Mouse (Mus musculus) bone marrow macrophage, adult 2 months (primary cell): ENCODE measurements at regions not wholly inside any gene's neighbourhood (a gene's known extent, or its start where the extent isn't known, plus 50 kb on each side); places are given as distances from the start of the nearest gene placed in this dataset.
A peak's percentile ranks its signal among the peaks of the same experiment; 100 is the strongest.

Source experiments
- H3K27ac ChIP-seq: 2 replicates; pipeline ENCODE4 v1.5.1; 2012; ENCODE audit warnings: low read depth, low read length; ENCODE audit not compliant: insufficient read depth
- H3K4me1 ChIP-seq: 2 replicates; pipeline ENCODE4 v1.6.1; 2012; ENCODE audit warnings: low read length; ENCODE audit not compliant: control insufficient read depth, insufficient read depth
- H3K4me3 ChIP-seq: 2 replicates; pipeline ENCODE4 v1.5.1; 2012; ENCODE audit warnings: mild to moderate bottlenecking, low read length, moderate library complexity; ENCODE audit not compliant: insufficient read depth
- CTCF ChIP-seq: IDR thresholded peaks from 2 replicates; pipeline ENCODE4 v1.5.1; 2012; ENCODE audit warnings: low read depth, mild to moderate bottlenecking, low read length, moderate library complexity
- POLR2A ChIP-seq: IDR thresholded peaks from 2 replicates; pipeline ENCODE4 v1.6.1; 2012; ENCODE audit warnings: mild to moderate bottlenecking, low read depth, low read length, borderline replicate concordance

GRCm38 (mm10) chr15:62328920-62329319 lies 1406.1 kb upstream of the A1bg start:
- H3K4me3 ChIP-seq, result no peak overlapping the region
- TF ChIP-seq POLR2A (no peak), CTCF (no peak)
- H3K27ac ChIP-seq, result no peak overlapping the region
- peaks cover 30% of the 10 kb centered on the region for H3K4me1 ChIP-seq

DNA sequence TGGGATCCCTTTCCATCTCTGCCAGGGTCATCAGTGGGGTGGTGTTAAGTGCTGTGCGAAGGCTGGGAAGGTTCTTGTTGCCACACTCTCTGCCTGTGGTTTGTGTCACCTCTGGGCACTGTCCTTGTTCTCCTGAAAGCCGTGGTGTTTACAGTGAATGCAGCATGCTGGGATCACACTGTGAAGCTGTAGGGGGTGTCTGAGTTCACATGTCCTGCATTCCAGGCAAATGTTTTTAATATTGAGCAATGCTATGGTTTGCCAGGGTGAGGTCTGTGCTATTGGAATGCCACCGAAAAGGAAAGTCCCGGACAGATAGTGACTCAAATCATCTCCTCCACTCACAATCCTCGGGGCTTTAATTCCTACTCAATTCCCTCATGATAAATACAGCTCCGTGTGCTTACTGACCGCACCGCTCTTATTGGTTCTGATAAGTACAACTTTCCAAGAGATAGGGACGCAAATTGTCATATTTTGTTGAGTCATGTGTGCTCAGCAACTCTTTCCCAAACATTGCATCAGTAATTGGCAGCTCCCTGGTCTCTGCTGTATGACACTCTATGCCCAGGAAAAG lies 1405.6 kb upstream of the A1bg start:
- Histone ChIP-seq H3K27ac (no peak overlapping the region), H3K4me3 (no peak overlapping the region), H3K4me1 (peaks cover 30% of the 10 kb centered on the region)
- TF ChIP-seq CTCF (no peak), POLR2A (no peak)

DNA sequence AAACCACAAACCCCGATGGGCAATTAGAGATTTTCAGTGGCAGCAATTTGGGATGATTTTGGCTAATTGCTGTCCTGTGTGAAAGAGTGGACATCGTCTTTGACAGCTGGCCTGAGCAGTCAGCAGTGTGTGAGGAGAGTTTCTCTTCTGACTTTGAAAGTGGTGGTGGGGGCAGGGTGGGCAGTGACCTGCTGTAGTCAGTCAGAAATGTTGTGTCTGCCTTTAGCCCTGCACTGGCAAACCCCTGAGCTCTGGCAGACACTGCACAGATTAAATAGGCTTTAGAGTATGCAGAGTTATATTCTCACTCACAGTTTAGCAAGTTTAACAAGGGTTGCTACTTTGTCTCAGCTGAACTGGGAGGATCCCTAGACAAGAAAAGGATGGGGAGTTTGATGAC lies 1404.7 kb upstream of the A1bg start:
- H3K4me1 ChIP-seq, result peaks cover 35% of the 10 kb centered on the region
- no peak for TF ChIP-seq CTCF
- TF ChIP-seq POLR2A, result no peak
- H3K27ac ChIP-seq, result no peak overlapping the region
- no peak overlapping the region for H3K4me3 ChIP-seq

DNA sequence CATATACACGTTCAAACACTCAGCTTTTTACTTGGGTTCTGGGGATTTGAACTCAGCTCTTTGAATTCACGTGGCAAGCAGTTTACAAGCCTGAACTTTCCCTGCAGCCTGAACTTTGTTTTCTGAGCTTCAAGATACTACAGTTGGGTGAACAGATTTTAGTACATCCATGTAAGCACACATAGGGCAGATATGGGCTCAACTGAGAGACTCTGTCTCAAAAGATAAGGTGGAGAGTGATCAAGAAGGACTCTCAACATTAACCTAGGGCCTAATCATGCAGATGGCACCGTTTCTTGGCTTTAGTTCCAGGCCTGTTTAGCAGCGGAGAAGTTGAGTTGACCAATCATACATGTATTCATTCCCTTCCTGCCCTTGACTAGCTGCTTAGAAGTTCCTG lies 1403.7 kb upstream of the A1bg start:
- peaks cover 45% of the 10 kb centered on the region for H3K4me1 ChIP-seq
- no peak for TF ChIP-seq POLR2A
- TF ChIP-seq CTCF, result no peak
- no peak overlapping the region for H3K27ac ChIP-seq
- no peak overlapping the region for H3K4me3 ChIP-seq

DNA sequence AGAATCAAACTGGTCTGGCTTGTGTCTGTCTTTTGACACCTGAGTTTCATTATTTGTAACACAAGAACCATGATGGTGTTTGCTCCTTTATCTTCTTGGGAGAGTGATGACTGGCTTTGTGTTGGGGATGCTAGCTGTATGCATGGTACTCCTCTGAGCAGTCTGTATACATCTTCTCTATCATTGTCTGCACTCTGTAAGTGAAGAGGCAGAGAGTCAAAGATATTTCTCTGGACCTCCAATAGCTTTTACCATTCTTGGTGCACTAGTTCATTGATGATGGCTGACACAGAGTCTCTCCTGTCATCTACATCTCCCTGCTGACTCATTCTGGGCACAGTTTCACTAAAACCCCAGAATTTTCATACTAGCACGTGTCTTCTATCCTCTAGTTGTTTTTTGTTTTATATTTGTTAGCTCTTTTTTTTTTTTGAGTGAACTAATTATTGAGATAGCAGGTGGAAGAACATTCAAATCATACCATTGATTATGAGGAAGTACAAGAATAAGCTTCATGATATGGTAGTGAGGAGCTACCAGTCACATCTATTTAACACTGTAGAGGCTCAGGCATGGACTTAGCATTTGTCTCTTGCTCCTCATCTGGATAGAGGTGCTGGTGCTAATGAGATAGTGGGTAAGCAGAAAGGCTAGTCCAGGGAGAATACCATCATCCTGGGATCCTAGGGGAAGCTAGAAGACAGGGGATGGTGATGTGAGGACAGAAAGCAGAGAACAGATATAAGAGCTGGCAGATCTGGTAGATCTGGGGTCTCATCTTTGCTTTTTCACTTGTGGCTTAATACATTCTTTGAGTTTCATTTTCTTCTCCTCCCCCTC lies 1402.9 kb upstream of the A1bg start:
- Histone ChIP-seq H3K4me1 (peaks cover 50% of the 10 kb centered on the region), H3K4me3 (no peak overlapping the region), H3K27ac (no peak overlapping the region)
- TF ChIP-seq CTCF (no peak), POLR2A (no peak)

GRCm38 (mm10) chr15:62320966-62321365 lies 1398.2 kb upstream of the A1bg start:
- TF ChIP-seq CTCF (no peak), POLR2A (no peak)
- H3K4me3 ChIP-seq, result no peak overlapping the region
- H3K4me1 ChIP-seq, result peaks cover 25% of the 10 kb centered on the region
- peak overlapping the region; percentile 29 for H3K27ac ChIP-seq

DNA sequence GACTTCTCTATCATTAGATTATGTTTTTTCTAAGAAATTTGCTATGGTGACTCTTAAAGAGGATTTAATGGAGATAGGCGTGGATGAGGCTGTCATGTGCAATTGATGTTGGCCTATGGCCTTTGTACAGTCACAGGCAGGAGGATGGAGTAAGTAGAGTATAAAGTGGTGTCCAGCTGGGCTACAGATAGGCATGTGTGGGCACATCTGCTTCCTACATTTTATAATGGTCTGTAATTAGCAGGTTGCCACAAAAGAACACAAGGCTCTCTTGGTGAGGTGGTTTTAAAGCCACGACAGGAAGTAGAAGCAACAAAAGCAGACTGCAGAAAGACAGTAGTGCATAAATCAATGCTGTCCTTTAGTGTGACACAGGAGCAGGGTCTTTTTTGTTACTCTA lies 1391.6 kb upstream of the A1bg start:
- Histone ChIP-seq H3K4me3 (no peak overlapping the region), H3K4me1 (peaks cover 13% of the 10 kb centered on the region), H3K27ac (no peak overlapping the region)
- TF ChIP-seq POLR2A, result no peak
- no peak for TF ChIP-seq CTCF

DNA sequence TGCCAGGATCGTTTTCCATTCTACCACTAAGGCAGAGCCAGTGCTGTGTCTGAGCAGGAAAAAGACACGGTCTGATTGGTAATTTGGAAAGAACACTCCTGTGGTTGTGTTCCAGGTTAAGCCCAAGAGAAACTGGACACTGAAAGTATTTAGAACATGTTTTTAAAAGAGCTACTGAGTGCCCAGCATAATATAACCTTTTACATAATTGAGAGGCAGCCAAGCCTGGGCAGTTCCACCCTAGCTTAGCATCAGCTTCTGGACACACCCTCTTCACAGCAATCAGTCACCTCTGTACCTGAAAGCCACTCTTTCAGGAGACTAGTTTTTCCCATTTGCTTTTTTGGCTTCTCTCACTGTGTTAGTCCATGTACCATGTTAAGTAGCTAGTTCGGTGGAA lies 1379.4 kb upstream of the A1bg start:
- Histone ChIP-seq H3K4me3 (no peak overlapping the region), H3K4me1 (peaks cover 3% of the 10 kb centered on the region), H3K27ac (no peak overlapping the region)
- TF ChIP-seq POLR2A (no peak), CTCF (no peak)

GRCm38 (mm10) chr15:62301567-62301966 lies 1378.8 kb upstream of the A1bg start:
- Histone ChIP-seq H3K4me1 (peaks cover 3% of the 10 kb centered on the region), H3K4me3 (no peak overlapping the region), H3K27ac (no peak overlapping the region)
- TF ChIP-seq POLR2A (no peak), CTCF (no peak)

- TF ChIP-seq POLR2A (no peak), CTCF (no peak)
- H3K4me3 ChIP-seq, result no peak overlapping the region
- peaks cover 3% of the 10 kb centered on the region for H3K4me1 ChIP-seq
- no peak overlapping the region for H3K27ac ChIP-seq
These were observed 1374.3 kb upstream of the A1bg start for GRCm38 (mm10) chr15:62297138-62297537.
